Mouse (Mus musculus) CH12.LX (cell line): ENCODE data around the gene Trub1. TPM values are rescaled to one million over a fixed set of nuclear protein-coding genes. Genes with fewer than 3 reads are reported as not detected.

ENCODE experiments used
- DNase-seq: peaks from one replicate; pipeline ENCODE4 v3.0.0-alpha.2; 2013; ENCODE audit errors: extremely low read depth
- H3K27ac ChIP-seq: 2 replicates; pipeline ENCODE4 v1.5.1; 2012; ENCODE audit warnings: low read depth, mild to moderate bottlenecking, control low read depth, moderate library complexity; ENCODE audit not compliant: insufficient read depth
- H3K27me3 ChIP-seq: replicated peaks from 2 replicates; pipeline ENCODE3; 2012; ENCODE audit warnings: inconsistent platforms
- H3K36me3 ChIP-seq, 2 experiments: replicated peaks in 1 of 2; 2 replicates each; pipeline versions ENCODE3 to v1.6.1; 2012; ENCODE audit warnings: inconsistent platforms in 1 of 2, low read length in 1 of 2, mild to moderate bottlenecking in 1 of 2, mixed read lengths in 1 of 2, moderate library complexity in 1 of 2; ENCODE audit not compliant: control insufficient read depth in 1 of 2, insufficient read depth in 1 of 2
- H3K4me1 ChIP-seq, 2 experiments: 2 replicates each; pipeline ENCODE4 v1.6.1; 2012; ENCODE audit warnings: inconsistent platforms in 1 of 2, moderate library complexity in 1 of 2; ENCODE audit not compliant: insufficient read depth in 2 of 2, control insufficient read depth in 1 of 2
- H3K4me2 ChIP-seq: 2 replicates; pipeline ENCODE4 v1.6.1; 2012; ENCODE audit warnings: low read depth, mild to moderate bottlenecking, control low read depth; ENCODE audit not compliant: poor library complexity, insufficient read depth, severe bottlenecking
- H3K4me3 ChIP-seq, 3 experiments: fragments of 150-350 bp in 1 of 3; sonication (generic) in 1 of 3; replicated peaks in 1 of 3; 2 replicates each; pipeline versions ENCODE3 to v1.5.1; 2011 to 2012; ENCODE audit warnings: low read depth in 2 of 3, low read length in 2 of 3, mild to moderate bottlenecking in 2 of 3, moderate library complexity in 2 of 3, control low read depth in 1 of 3, improper control_type of control experiment in 1 of 3, inconsistent platforms in 1 of 3, mixed read lengths in 1 of 3; ENCODE audit not compliant: poor library complexity in 1 of 3
- H3K79me2 ChIP-seq: replicated peaks from 2 replicates; pipeline ENCODE4 v1.6.1; 2012; ENCODE audit warnings: mild to moderate bottlenecking, moderate library complexity; ENCODE audit not compliant: control insufficient read depth, poor library complexity, insufficient read depth, severe bottlenecking; ENCODE audit errors: extremely low read depth
- H3K9ac ChIP-seq: 2 replicates; pipeline ENCODE4 v1.6.1; 2012; ENCODE audit warnings: low read depth, mild to moderate bottlenecking, control low read depth, moderate library complexity; ENCODE audit not compliant: insufficient read depth
- H3K9me3 ChIP-seq: replicated peaks from 2 replicates; pipeline ENCODE3; 2012; ENCODE audit warnings: low read length, inconsistent platforms, mixed read lengths
- BHLHE40 ChIP-seq: IDR thresholded peaks from 2 replicates; pipeline ENCODE4 v1.6.1; 2011; ENCODE audit warnings: mild to moderate bottlenecking, low read depth, low read length, improper control_type of control experiment
- CHD2 ChIP-seq: IDR thresholded peaks from 2 replicates; pipeline ENCODE4 v1.6.1; 2011; ENCODE audit warnings: low read length, improper control_type of control experiment
- E2F4 ChIP-seq: IDR thresholded peaks from 2 replicates; pipeline ENCODE4 v1.6.1; 2011; ENCODE audit warnings: low read depth, low read length, improper control_type of control experiment; ENCODE audit not compliant: insufficient replicate concordance
- ELF1 ChIP-seq: IDR thresholded peaks from 2 replicates; pipeline ENCODE4 v1.6.1; 2014; ENCODE audit warnings: low read depth, mild to moderate bottlenecking, inconsistent platforms, low read length, improper control_type of control experiment
- EP300 ChIP-seq: IDR thresholded peaks from 2 replicates; pipeline ENCODE4 v1.6.1; 2011; ENCODE audit warnings: low read length, improper control_type of control experiment
- HCFC1 ChIP-seq: IDR thresholded peaks from 2 replicates; pipeline ENCODE4 v1.6.1; 2012; ENCODE audit warnings: low read depth, mild to moderate bottlenecking, inconsistent platforms, low read length, improper control_type of control experiment
- MAX ChIP-seq: IDR thresholded peaks from 2 replicates; pipeline ENCODE4 v1.6.1; 2011; ENCODE audit warnings: low read length, improper control_type of control experiment
- MEF2A ChIP-seq: IDR thresholded peaks from 2 replicates; pipeline ENCODE4 v1.6.1; 2014; ENCODE audit warnings: low read depth, mild to moderate bottlenecking, inconsistent platforms, low read length, improper control_type of control experiment, borderline replicate concordance
- MYC ChIP-seq: IDR thresholded peaks from 2 replicates; pipeline ENCODE4 v1.6.1; 2011; ENCODE audit warnings: low read depth, mild to moderate bottlenecking, improper control_type of control experiment, low read length
- NELFE ChIP-seq: IDR thresholded peaks from 2 replicates; pipeline ENCODE4 v1.6.1; 2011; ENCODE audit warnings: low read depth, low read length, improper control_type of control experiment
- NRF1 ChIP-seq: IDR thresholded peaks from 2 replicates; pipeline ENCODE4 v1.6.1; 2014; ENCODE audit warnings: low read depth, mild to moderate bottlenecking, inconsistent platforms, low read length, improper control_type of control experiment, moderate library complexity
- PAX5 ChIP-seq: IDR thresholded peaks from 2 replicates; pipeline ENCODE4 v1.6.1; 2012; ENCODE audit warnings: low read length, inconsistent platforms, mixed read lengths
- POLR2A ChIP-seq: IDR thresholded peaks from 2 replicates; pipeline ENCODE4 v1.6.1; 2011; ENCODE audit warnings: low read depth, mild to moderate bottlenecking, improper control_type of control experiment, low read length
- POLR2AphosphoS2 ChIP-seq: IDR thresholded peaks from 2 replicates; pipeline ENCODE4 v1.6.1; 2011; ENCODE audit warnings: low read depth, low read length, improper control_type of control experiment
- RCOR1 ChIP-seq: conservative IDR thresholded peaks from 2 replicates; pipeline ENCODE4 v1.6.1; 2012; ENCODE audit warnings: low read depth, mild to moderate bottlenecking, inconsistent platforms, low read length, improper control_type of control experiment
- TCF12 ChIP-seq: IDR thresholded peaks from 2 replicates; pipeline ENCODE4 v1.6.1; 2014; ENCODE audit warnings: low read depth, mild to moderate bottlenecking, inconsistent platforms, low read length, improper control_type of control experiment
- UBTF ChIP-seq: IDR thresholded peaks from 2 replicates; pipeline ENCODE4 v1.6.1; 2012; ENCODE audit warnings: low read depth, mild to moderate bottlenecking, inconsistent platforms, low read length, improper control_type of control experiment, moderate library complexity
- USF1 ChIP-seq: IDR thresholded peaks from 2 replicates; pipeline ENCODE4 v1.6.1; 2014; ENCODE audit warnings: low read depth, mild to moderate bottlenecking, inconsistent platforms, low read length, improper control_type of control experiment
- USF2 ChIP-seq: conservative IDR thresholded peaks from 2 replicates; pipeline ENCODE4 v1.6.1; 2011; ENCODE audit warnings: low read depth, low read length, improper control_type of control experiment
- ZMIZ1 ChIP-seq: IDR thresholded peaks from 2 replicates; pipeline ENCODE4 v1.6.1; 2012; ENCODE audit warnings: low read depth, mild to moderate bottlenecking, inconsistent platforms, low read length, improper control_type of control experiment
- ZNF384 ChIP-seq: IDR thresholded peaks from 2 replicates; pipeline ENCODE4 v1.6.1; 2012; ENCODE audit warnings: low read depth, low read length, improper control_type of control experiment, inconsistent platforms
- dilution Hi-C: fragments of 300-500 bp; cut with MboI; formaldehyde crosslinking; loops from 2 replicates; pipeline ENCODE4 v1.14.3; 2020; ENCODE audit warnings: low sequenced_read_pairs; ENCODE audit not compliant: extremely low pct_unique_long_range_greater_than_20kb, extremely low pct_ligation_motif_present
- in situ Hi-C: fragments of 300-500 bp; cut with MboI; formaldehyde crosslinking; loops from 3 replicates; pipeline ENCODE4 v1.14.3; 2019; ENCODE audit warnings: low sequenced_read_pairs, low pct_ligation_motif_present, low pct_unique_long_range_greater_than_20kb, mixed read lengths
- polyA plus RNA-seq: library from polyadenylated mRNA; unstranded; fragments of >175 nt; gene quantifications from 2 replicates; pipeline ENCODE4 v1.2.1, GENCODE M21; 2012; ENCODE audit warnings: low read depth; ENCODE audit not compliant: insufficient read length
- total RNA-seq, 2 experiments: library from RNA; depleted of rRNA; stranded (reverse); fragments of 300-350 nt in 1 of 2; fragments of >200 nt in 1 of 2; gene quantifications; 2 replicates each; pipeline ENCODE4 v1.2.3; 2012 to 2014

Trub1 gene
- total and polyA plus RNA-seq, 3 experiments = 36.2 to 40.0 (median 36.4) TPM

- dilution Hi-C loops = no loop called here
- no peak overlapping the region for H3K4me3 ChIP-seq
- H3K27me3 ChIP-seq = no peaks in the 10 kb centered on the region
- no peak for TF ChIP-seq POLR2AphosphoS2
- TF ChIP-seq NRF1 = no peak
- no peak for TF ChIP-seq POLR2A
- TF ChIP-seq MEF2A = no peak
- no peak for TF ChIP-seq E2F4
- no peak for TF ChIP-seq UBTF
- no peak for TF ChIP-seq HCFC1
- TF ChIP-seq USF1 = no peak
- TF ChIP-seq USF2 = no peak
- TF ChIP-seq ZNF384 = no peak
- no peak for TF ChIP-seq ELF1
- no peak for TF ChIP-seq TCF12
- no peak for TF ChIP-seq MYC
- TF ChIP-seq NELFE = no peak
- TF ChIP-seq CHD2 = no peak
- TF ChIP-seq BHLHE40 = no peak
- TF ChIP-seq ZMIZ1 = no peak
- no peak for TF ChIP-seq EP300
- peaks cover 0 to 8% of the 10 kb centered on the region in 2 experiments; a peak in 3 of 4 replicates for H3K4me1 ChIP-seq
- no peaks in the 10 kb centered on the region for H3K79me2 ChIP-seq
- in situ Hi-C loops = no loop called here
- no peak overlapping the region for H3K4me2 ChIP-seq
- no peak overlapping the region for H3K27ac ChIP-seq
- no peak for DNase-seq
- no peaks in the 10 kb centered on the region for H3K9me3 ChIP-seq
- H3K36me3 ChIP-seq = no peaks in the 10 kb centered on the region
- H3K9ac ChIP-seq = no peak overlapping the region
These were observed 9.6 kb upstream of the Trub1 start for GRCm38 (mm10) chr19:57442936-57443657.

DNA sequence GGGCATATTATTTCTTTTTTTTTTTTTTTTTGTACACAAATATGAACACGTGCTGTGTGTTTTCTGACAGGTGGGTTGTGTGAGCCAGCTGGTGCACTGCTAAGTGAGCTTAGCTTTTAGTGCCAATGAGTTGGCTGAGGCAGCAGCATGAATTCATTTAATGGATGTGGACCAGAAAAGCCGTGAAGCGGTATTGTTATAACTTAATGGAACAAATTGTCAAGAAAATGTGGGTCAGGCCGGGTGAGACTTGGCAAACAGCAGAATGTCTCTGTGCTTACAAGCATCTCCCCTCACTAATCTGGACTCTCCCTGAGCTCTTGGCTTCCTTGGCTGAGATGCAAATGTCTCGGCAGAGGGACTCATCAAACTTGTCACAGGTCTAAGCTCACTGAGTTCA is 7.7 kb upstream of the Trub1 start:
- TF ChIP-seq ZNF384 = no peak
- no peak for TF ChIP-seq PAX5
- no peak for TF ChIP-seq RCOR1
- no peak for TF ChIP-seq MAX
- Histone ChIP-seq H3K79me2 (no peaks in the 10 kb centered on the region), H3K27ac (no peak overlapping the region), H3K4me1 (peaks cover 0 to 8% of the 10 kb centered on the region in 2 experiments; a peak in 3 of 4 replicates), H3K9ac (no peak overlapping the region), H3K27me3 (no peaks in the 10 kb centered on the region), H3K36me3 (no peaks in the 10 kb centered on the region), H3K9me3 (no peaks in the 10 kb centered on the region), H3K4me2 (no peak overlapping the region), H3K4me3 (no peak overlapping the region)
- dilution Hi-C loops = no loop called here
- in situ Hi-C loops = no loop called here
- DNase-seq = no peak
